18 mouse cellular contexts compared by ENCODE assay signal in genomic region chr7:131547481-131547880, GRCm38 (mm10). TPM values are rescaled to one million over a fixed set of nuclear protein-coding genes. Genes with fewer than 3 reads are reported as not detected.
DNase-seq lines count a peak whose midpoint lies in the region; ATAC-seq and TF ChIP-seq lines count a peak whose summit lies in the region.
"Had no signal": no experiment of that assay in that cellular context is flagged by ENCODE, and none has a peak within 500 bp of the region (broad histone marks: within the 10 kb centered on the region; RNA-seq: fewer than 3 reads in every experiment).

No protein-coding gene starts in this region.

- TF ChIP-seq POLR2A in lung, adult 2 months (IDR thresholded peaks at IDR 0.05; ENCODE audit: borderline replicate concordance, extremely low read depth, low read depth, low read length): no peak

- H3K9me3 ChIP-seq in forebrain, embryonic 10.5 days: no peaks in the 10 kb centered on the region
- H3K9me3 ChIP-seq in forebrain, embryonic 13.5 days (replicated peaks): no peaks in the 10 kb centered on the region
- H3K9me3 ChIP-seq in midbrain, embryonic 10.5 days (replicated peaks): no peaks in the 10 kb centered on the region
- no peaks in the 10 kb centered on the region for H3K9me3 ChIP-seq in midbrain, embryonic 15.5 days
- H3K9me3 ChIP-seq in limb, embryonic 10.5 days (replicated peaks): no peaks in the 10 kb centered on the region
- H3K9me3 ChIP-seq: forebrain, embryonic 15.5 days; heart, embryonic 10.5 days had no signal

- H3K27me3 ChIP-seq in forebrain, embryonic 10.5 days (ENCODE audit: poor library complexity, severe bottlenecking): peaks cover 100% of the 10 kb centered on the region
- peaks cover 99% of the 10 kb centered on the region for H3K27me3 ChIP-seq in forebrain, embryonic 13.5 days
- peaks cover 100% of the 10 kb centered on the region for H3K27me3 ChIP-seq in midbrain, embryonic 10.5 days (ENCODE audit: low read depth, poor library complexity, severe bottlenecking)
- peaks cover 87% of the 10 kb centered on the region for H3K27me3 ChIP-seq in midbrain, embryonic 15.5 days (replicated peaks)
- H3K27me3 ChIP-seq in limb, embryonic 10.5 days (ENCODE audit: low read depth, poor library complexity, severe bottlenecking): peaks cover 100% of the 10 kb centered on the region

- no peak overlapping the region for H3K4me3 ChIP-seq in forebrain, embryonic 10.5 days
- no peak overlapping the region for H3K4me3 ChIP-seq in forebrain, embryonic 13.5 days
- no peak overlapping the region for H3K4me3 ChIP-seq in midbrain, embryonic 10.5 days
- H3K4me3 ChIP-seq in midbrain, embryonic 15.5 days: no peak overlapping the region
- H3K4me3 ChIP-seq in limb, embryonic 10.5 days: no peak overlapping the region
- no peak overlapping the region for H3K4me3 ChIP-seq in lung, adult 2 months (replicated peaks; ENCODE audit: extremely low read depth, low read depth, low read length)
- H3K4me3 ChIP-seq: forebrain, embryonic 15.5 days; heart, embryonic 10.5 days had no signal

- H3K9ac ChIP-seq in forebrain, embryonic 13.5 days: no peak overlapping the region
- no peak overlapping the region for H3K9ac ChIP-seq in midbrain, embryonic 15.5 days
- H3K9ac ChIP-seq: forebrain, embryonic 15.5 days had no signal

- no peak overlapping the region for H3K27ac ChIP-seq in forebrain, embryonic 10.5 days
- no peak overlapping the region for H3K27ac ChIP-seq in forebrain, embryonic 13.5 days
- no peak overlapping the region for H3K27ac ChIP-seq in midbrain, embryonic 10.5 days (replicated peaks)
- no peak overlapping the region for H3K27ac ChIP-seq in midbrain, embryonic 15.5 days
- H3K27ac ChIP-seq in limb, embryonic 10.5 days: no peak overlapping the region
- H3K27ac ChIP-seq: forebrain, embryonic 15.5 days; heart, embryonic 10.5 days had no signal

- ATAC-seq in forebrain, embryonic 13.5 days: no peak
- ATAC-seq in midbrain, embryonic 15.5 days (replicated peaks): no peak
- ATAC-seq: forebrain, embryonic 15.5 days; hindbrain, embryonic 16.5 days had no signal

- no peaks in the 10 kb centered on the region for H3K36me3 ChIP-seq in forebrain, embryonic 10.5 days (replicated peaks)
- H3K36me3 ChIP-seq in forebrain, embryonic 13.5 days (ENCODE audit: poor library complexity, severe bottlenecking): no peaks in the 10 kb centered on the region
- H3K36me3 ChIP-seq in midbrain, embryonic 10.5 days: no peaks in the 10 kb centered on the region
- H3K36me3 ChIP-seq in midbrain, embryonic 15.5 days (replicated peaks): no peaks in the 10 kb centered on the region
- H3K36me3 ChIP-seq in limb, embryonic 10.5 days: no peaks in the 10 kb centered on the region
- H3K36me3 ChIP-seq: forebrain, embryonic 15.5 days; heart, embryonic 10.5 days had no signal

- under 1% methylated on average over 5 of the region's 5 CpGs for WGBS in forebrain, embryonic 10.5 days
- WGBS in forebrain, embryonic 13.5 days: 5% methylated on average over 5 of the region's 5 CpGs
- 2% methylated on average over 5 of the region's 5 CpGs for WGBS in midbrain, embryonic 10.5 days
- WGBS in midbrain, embryonic 15.5 days: 1% methylated on average over 5 of the region's 5 CpGs
- 2% methylated on average over 5 of the region's 5 CpGs for WGBS in limb, embryonic 10.5 days
- 6% methylated on average over 5 of the region's 5 CpGs for WGBS in lung, adult 2 months

- TF ChIP-seq CTCF in lung, adult 2 months (IDR thresholded peaks at IDR 0.05; ENCODE audit: insufficient read depth, low read length): no peak

- H3K4me2 ChIP-seq in forebrain, embryonic 13.5 days: no peak overlapping the region
- no peak overlapping the region for H3K4me2 ChIP-seq in midbrain, embryonic 15.5 days
- H3K4me2 ChIP-seq: forebrain, embryonic 15.5 days had no signal

- DNase-seq in forebrain, embryonic 10.5 days (ENCODE audit: extremely low spot score, low spot score): peak; percentile 27
- peak; percentile 30 for DNase-seq in midbrain, embryonic 10.5 days (ENCODE audit: low spot score)
- DNase-seq in B cell, adult 2 months: peak; percentile 7 to 8
- DNase-seq in limb, embryonic 10.5 days (ENCODE audit: low spot score): peak; percentile 49
- no peak for DNase-seq in lung, adult 2 months
- DNase-seq: adrenal gland, adult 2 months; adrenal gland, postnatal 25 days; cerebellum, adult 18-20 months; cerebellum, adult 9-11 months; cerebellum, postnatal 36 days; gastrocnemius, postnatal 10 days; heart, adult 18-20 months; heart, postnatal 10 days had no signal

- H3K4me1 ChIP-seq in forebrain, embryonic 10.5 days: peaks cover 27% of the 10 kb centered on the region
- peaks cover 21% of the 10 kb centered on the region for H3K4me1 ChIP-seq in forebrain, embryonic 13.5 days
- peaks cover 27% of the 10 kb centered on the region for H3K4me1 ChIP-seq in midbrain, embryonic 10.5 days
- H3K4me1 ChIP-seq in midbrain, embryonic 15.5 days: peaks cover 11% of the 10 kb centered on the region
- peaks cover 27% of the 10 kb centered on the region for H3K4me1 ChIP-seq in limb, embryonic 10.5 days
- H3K4me1 ChIP-seq in lung, adult 2 months (ENCODE audit: control insufficient read depth, insufficient read depth, low read length): peaks cover 6% of the 10 kb centered on the region; the same call in 1 of the 2 replicates

RNA-seq across cellular contexts. Expression of gene Hmx2, which starts 1.1 kb away (rescaled TPM):
- polyA plus RNA-seq in forebrain, embryonic 10.5 days (2016; fragmentation: Nextera tagmentation; extraction: Ambion mirVana): 0.12 TPM in 1 of 2 replicates, not detected in the other
- polyA plus RNA-seq in forebrain, embryonic 13.5 days (2015; fragmentation: Nextera tagmentation; extraction: Ambion mirVana): 0.44 and 0.99 TPM in 2 replicates
- 0.07 TPM in 2 replicates for polyA plus RNA-seq in midbrain, embryonic 10.5 days (2016; fragmentation: Nextera tagmentation; extraction: Ambion mirVana)
- 0.34 and 1.1 TPM in 2 replicates for polyA plus RNA-seq in midbrain, embryonic 15.5 days (2015; fragmentation: Nextera tagmentation; extraction: Ambion mirVana)
- not detected in 2 replicates for polyA plus RNA-seq in limb, embryonic 10.5 days (2016; fragmentation: Nextera tagmentation; extraction: Ambion mirVana)
- not detected in 2 replicates for polyA plus RNA-seq in lung, adult 2 months (2012; rRNA removed)
- polyA plus RNA-seq: adrenal gland, adult 2 months; heart, embryonic 10.5 days had no signal

RNA-seq across cellular contexts. Expression of gene Hmx3, which starts 4.8 kb away (rescaled TPM):
- not detected in 2 replicates for polyA plus RNA-seq in forebrain, embryonic 10.5 days (2016; fragmentation: Nextera tagmentation; extraction: Ambion mirVana)
- 0.31 and 0.56 TPM in 2 replicates for polyA plus RNA-seq in forebrain, embryonic 13.5 days (2015; fragmentation: Nextera tagmentation; extraction: Ambion mirVana)
- polyA plus RNA-seq in midbrain, embryonic 10.5 days (2016; fragmentation: Nextera tagmentation; extraction: Ambion mirVana): not detected in 2 replicates
- 0.49 and 0.73 TPM in 2 replicates for polyA plus RNA-seq in midbrain, embryonic 15.5 days (2015; fragmentation: Nextera tagmentation; extraction: Ambion mirVana)
- not detected in 2 replicates for polyA plus RNA-seq in limb, embryonic 10.5 days (2016; fragmentation: Nextera tagmentation; extraction: Ambion mirVana)
- polyA plus RNA-seq in lung, adult 2 months (2012; rRNA removed): not detected in 2 replicates
- polyA plus RNA-seq: adrenal gland, adult 2 months had no signal

RNA-seq across cellular contexts. Expression of gene Bub3, which starts 12.5 kb away (rescaled TPM):
- polyA plus RNA-seq in forebrain, embryonic 10.5 days (2016; fragmentation: Nextera tagmentation; extraction: Ambion mirVana): 314 and 328 TPM in 2 replicates
- polyA plus RNA-seq in forebrain, embryonic 13.5 days (2015; fragmentation: Nextera tagmentation; extraction: Ambion mirVana): 240 and 247 TPM in 2 replicates
- polyA plus RNA-seq in midbrain, embryonic 10.5 days (2016; fragmentation: Nextera tagmentation; extraction: Ambion mirVana): 323 and 340 TPM in 2 replicates
- polyA plus RNA-seq in midbrain, embryonic 15.5 days (2015; fragmentation: Nextera tagmentation; extraction: Ambion mirVana): 165 and 166 TPM in 2 replicates
- 338 and 339 TPM in 2 replicates for polyA plus RNA-seq in limb, embryonic 10.5 days (2016; fragmentation: Nextera tagmentation; extraction: Ambion mirVana)
- polyA plus RNA-seq in lung, adult 2 months (2012; rRNA removed): 52.4 and 71.6 TPM in 2 replicates
